Mouse (Mus musculus) cerebellum, adult 2 months (tissue): ENCODE results near the gene Gpr31b.

Experiments used
- CTCF ChIP-seq: fragments of 200-500 bp; IDR thresholded peaks from 2 replicates; pipeline ENCODE4 v1.5.1; 2011; ENCODE audit warnings: low read depth, mild to moderate bottlenecking, control low read depth, low read length, moderate library complexity, borderline replicate concordance; ENCODE audit not compliant: insufficient read depth
- POLR2A ChIP-seq: fragments of 200-500 bp; IDR thresholded peaks from 2 replicates; pipeline ENCODE4 v1.6.1; 2011; ENCODE audit warnings: low read length, control low read depth, borderline replicate concordance; ENCODE audit not compliant: insufficient read depth

DNA sequence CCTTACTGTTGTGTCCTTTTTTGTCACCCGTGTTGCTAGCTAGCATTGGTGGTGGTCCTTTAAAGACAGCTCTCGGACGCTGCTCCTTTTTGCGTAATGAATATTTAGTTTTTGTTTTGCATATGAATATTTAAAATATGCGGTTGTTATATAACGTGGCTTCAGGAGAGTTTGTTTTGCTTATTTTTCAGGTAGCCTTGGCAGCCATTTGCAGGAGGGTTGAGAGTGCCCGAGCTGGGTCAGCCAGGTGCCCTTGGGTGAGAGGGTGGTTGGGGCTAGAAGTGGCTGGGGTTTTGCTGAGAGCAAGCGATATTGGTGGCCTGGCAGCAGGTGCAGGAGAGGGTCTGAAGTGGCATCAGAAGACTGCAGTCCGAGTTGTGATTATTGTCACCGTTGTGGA is 43.6 kb downstream of the Gpr31b start:
- TF ChIP-seq CTCF = no peak
- TF ChIP-seq POLR2A = no peak
